Mouse (Mus musculus) layer of hippocampus, postnatal 36 days (tissue): ENCODE results near the gene Tm4sf19. TPM values are rescaled to one million over a fixed set of nuclear protein-coding genes. Genes with fewer than 3 reads are reported as not detected.
A peak's percentile ranks its signal among the peaks of the same experiment; 100 is the strongest.

Experiments used
- DNase-seq, 2 experiments: peaks; one replicate each; pipeline ENCODE4 v3.0.0; 2022
- total RNA-seq, 2 experiments: library from RNA; stranded (reverse); gene quantifications; 2 replicates each; pipeline ENCODE4 v1.2.3; 2021

Gene Tm4sf19
- total RNA-seq: under 1 TPM in 1 of 2 experiments, not detected in 1; 0.27 TPM

- DNase-seq: no peak
These were observed at the start of gene Tm4sf19 for GRCm38 (mm10) chr16:32400267-32400666. Tm4sf19 (plus strand) TSS chr16:32400506.

DNA sequence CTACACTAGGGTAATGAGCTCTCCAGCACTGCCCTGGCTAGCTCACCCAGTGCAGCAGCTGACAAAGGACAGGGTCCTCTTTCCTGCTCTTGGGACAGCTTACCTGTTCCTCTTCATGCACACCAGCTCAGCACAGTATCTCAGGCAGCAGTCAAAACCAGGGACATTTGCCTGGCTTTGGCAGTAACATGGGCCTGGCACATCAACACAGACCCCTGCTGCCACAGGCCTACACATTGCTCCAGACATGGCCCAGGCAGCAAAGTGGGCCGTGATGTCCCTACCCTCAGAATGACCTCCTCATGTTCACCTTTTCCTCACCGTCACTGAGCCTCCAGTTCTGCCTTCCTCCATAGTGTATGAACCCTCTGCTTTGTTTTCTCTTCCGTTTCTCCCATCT is 49.5 kb upstream of the Tm4sf19 start:
- no peak for DNase-seq

DNA sequence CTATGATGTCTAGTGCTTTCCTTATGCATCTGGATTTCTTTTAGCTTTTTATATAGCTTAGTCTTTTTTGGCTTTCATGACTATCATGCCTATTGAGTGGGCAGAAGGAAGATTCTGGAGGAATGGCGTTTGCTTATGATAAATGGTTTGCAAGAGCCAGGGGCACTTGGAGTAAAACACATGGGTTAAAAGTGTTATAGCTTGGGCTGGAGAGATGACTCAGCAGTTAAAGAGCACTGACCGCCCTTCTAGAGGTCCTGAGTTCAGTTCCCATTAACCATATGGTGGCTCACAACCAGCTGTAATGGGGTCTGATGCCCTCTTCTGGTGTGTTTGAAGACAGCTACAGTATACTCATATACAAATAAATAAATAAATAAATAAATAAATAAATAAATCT is 36.8 kb upstream of the Tm4sf19 start:
- DNase-seq: no peak

GRCm38 (mm10) chr16:32371351-32371750 is 29.0 kb upstream of the Tm4sf19 start:
- DNase-seq: peak in 1 of 2 experiments; percentile 12

- DNase-seq: no peak
These were observed 20.7 kb upstream of the Tm4sf19 start for GRCm38 (mm10) chr16:32379575-32379974.

GRCm38 (mm10) chr16:32382901-32383300 is 17.4 kb upstream of the Tm4sf19 start:
- DNase-seq: no peak

GRCm38 (mm10) chr16:32384885-32385284 is 15.4 kb upstream of the Tm4sf19 start:
- DNase-seq: no peak

DNA sequence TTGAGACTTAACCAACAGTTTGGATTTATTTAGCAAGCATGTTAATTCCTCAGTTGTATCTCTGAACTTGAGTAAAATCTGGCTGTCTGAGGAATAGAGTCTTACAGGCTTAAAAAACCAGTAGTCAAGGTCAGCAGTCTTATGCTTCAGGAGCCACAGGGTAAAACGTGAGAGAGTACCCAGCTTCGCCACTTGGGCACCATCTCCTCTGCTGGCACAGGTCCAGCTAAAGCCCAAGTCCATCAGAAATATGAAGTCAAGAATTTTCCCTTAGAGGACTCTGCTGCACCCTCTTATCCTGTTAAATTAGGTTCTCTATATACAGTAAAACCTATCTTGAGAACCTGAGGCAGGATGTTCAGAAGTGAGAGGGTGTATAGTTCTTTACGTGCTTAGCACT is 13.5 kb upstream of the Tm4sf19 start:
- no peak for DNase-seq

GRCm38 (mm10) chr16:32389049-32389448 is 11.3 kb upstream of the Tm4sf19 start:
- DNase-seq: no peak

GRCm38 (mm10) chr16:32389841-32390240 is 10.5 kb upstream of the Tm4sf19 start:
- DNase-seq: no peak

- no peak for DNase-seq
These were observed 9.4 kb upstream of the Tm4sf19 start for GRCm38 (mm10) chr16:32390882-32391281.

GRCm38 (mm10) chr16:32395679-32396540 is 4.4 kb upstream of the Tm4sf19 start:
- no peak for DNase-seq

GRCm38 (mm10) chr16:32396541-32396835 is 3.8 kb upstream of the Tm4sf19 start:
- DNase-seq: no peak

DNA sequence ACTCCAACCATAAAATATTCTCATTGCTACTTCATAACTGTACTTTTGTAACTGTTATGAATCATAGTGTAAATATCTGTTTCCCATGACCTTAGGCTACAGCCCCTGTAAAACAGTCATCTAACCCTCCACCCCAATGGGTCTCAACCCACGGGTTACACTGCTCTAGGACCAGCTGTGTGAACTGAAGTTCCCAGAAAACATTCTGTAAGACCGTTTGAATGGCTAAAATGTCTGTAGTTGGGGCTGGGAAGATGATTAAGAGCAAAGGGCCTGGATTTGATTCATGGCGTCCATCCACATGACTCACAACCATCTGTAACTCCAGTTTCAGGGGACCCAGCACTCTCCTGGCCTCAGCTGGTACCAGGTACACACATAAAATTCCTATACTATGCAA is 2.1 kb upstream of the Tm4sf19 start:
- no peak for DNase-seq

GRCm38 (mm10) chr16:32401335-32401965 is 1.1 kb downstream of the Tm4sf19 start:
- DNase-seq: no peak

- DNase-seq: no peak
These were observed 2.5 kb downstream of the Tm4sf19 start for GRCm38 (mm10) chr16:32402818-32403217.

GRCm38 (mm10) chr16:32405716-32406115 is 5.4 kb downstream of the Tm4sf19 start:
- DNase-seq: no peak

DNA sequence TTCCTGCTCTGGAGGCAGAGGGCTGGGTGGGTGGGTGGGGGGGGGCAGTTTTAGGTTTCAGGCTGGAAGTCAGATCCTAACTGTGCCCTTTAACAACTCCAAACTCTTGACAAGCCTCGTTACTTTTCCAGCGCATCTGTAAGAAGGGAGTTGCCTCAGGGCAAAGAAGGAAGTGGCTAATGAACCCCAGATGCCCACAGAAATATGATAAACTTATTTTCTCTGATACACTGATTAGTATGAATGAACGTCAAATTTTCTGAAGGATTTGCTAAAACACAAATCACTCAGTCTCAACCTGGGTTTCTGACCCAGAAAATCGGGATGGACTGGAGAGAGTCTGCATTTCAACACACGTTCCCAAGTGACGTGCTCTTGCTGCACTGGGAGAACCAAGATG is 6.4 kb downstream of the Tm4sf19 start:
- no peak for DNase-seq

DNA sequence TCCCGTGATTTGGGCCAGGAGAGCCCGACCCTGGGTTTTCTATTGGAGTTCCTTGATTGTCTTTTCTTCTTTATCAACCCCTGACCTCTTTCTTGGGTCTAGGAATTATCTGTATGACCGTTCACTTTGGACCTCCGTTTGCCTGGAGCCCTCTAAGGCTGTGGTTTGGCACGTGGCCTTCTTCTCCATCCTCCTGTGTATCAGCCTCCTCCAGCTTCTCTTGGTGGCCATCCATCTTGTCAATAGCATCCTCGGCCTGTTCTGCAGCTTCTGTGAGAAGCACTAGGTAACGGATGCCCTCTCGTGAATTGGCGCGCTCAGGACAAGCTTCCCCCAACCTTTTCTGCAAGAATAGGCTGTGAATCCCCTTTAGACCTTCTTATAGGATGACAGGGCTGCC is 7.4 kb downstream of the Tm4sf19 start:
- no peak for DNase-seq

DNA sequence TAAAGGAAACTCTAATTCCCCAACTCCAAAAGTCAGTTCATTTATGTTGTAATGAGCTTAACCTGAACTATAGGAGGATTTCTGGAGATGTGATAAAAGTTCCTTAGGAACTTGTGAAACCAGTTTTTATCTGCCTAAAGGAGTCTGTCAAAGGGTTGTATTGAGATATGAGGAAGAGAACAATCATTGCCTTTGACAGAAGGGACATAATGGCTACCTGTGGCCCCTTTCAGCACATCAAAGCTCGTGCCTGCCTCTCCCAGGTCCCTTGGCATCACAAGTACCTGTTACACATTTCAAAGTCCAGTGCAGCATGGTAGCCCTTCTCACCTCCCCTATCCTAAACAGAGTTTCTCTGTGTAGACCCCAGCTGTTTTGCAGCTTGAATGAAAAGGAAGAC is 17.2 kb downstream of the Tm4sf19 start:
- DNase-seq: no peak

DNA sequence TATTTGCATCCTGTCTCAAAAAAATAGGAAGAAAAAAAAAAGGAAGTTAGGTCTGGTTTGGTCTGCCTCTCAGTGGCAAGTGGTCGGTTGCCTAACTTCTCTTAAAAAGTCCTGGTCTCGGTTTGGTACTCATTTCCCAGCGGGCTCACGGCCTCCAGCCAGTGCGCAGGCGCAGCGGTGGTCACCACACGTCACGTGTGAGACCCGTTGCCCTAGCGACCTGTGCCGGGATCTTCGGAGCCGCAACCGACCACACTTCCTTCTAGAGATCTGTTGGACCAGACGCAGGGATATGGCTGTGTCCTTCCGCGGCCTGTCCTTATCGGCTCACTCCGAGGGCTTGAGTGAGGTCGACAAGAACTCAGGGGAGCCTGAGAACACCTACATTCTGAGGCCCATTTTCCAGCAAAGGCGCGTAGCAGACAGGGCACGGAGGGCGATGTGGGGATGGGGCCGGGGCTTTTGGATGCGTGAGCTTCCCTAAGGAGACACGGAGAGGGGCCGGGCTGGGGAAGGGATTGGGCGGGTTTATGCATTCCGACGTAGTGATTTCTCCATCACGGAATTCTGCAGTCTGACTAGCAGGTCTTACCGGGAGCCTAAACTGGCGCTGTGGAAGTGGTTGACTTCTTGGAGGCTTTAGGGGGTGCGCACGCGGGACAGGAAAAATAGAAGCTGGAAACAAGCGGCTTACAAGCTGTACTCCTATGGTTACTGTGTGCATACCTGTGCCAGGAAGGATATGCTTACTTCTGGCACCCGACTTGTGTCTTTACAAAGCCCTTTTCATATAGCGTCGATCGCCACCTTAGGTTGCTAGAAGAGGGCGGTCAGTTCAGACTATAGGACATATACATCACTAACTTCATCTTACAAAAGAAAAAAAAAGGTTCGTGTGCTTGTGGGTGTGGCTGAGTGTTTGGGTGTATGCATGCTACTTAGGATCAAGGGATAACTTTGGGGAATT is 19.5 kb downstream of the Tm4sf19 start, which contains the start of gene Tctex1d2:
Tctex1d2 (plus strand) TSS at position 186 of the 967 bp plus-strand sequence.
- DNase-seq: peak; percentile 86 to 91

GRCm38 (mm10) chr16:32427506-32427905 is 27.2 kb downstream of the Tm4sf19 start:
- DNase-seq: no peak
